Mouse (Mus musculus): ENCODE results near the gene Ezh1.
A peak's percentile ranks its signal among the peaks of the same experiment; 100 is the strongest.

The Ezh1 gene

DNA sequence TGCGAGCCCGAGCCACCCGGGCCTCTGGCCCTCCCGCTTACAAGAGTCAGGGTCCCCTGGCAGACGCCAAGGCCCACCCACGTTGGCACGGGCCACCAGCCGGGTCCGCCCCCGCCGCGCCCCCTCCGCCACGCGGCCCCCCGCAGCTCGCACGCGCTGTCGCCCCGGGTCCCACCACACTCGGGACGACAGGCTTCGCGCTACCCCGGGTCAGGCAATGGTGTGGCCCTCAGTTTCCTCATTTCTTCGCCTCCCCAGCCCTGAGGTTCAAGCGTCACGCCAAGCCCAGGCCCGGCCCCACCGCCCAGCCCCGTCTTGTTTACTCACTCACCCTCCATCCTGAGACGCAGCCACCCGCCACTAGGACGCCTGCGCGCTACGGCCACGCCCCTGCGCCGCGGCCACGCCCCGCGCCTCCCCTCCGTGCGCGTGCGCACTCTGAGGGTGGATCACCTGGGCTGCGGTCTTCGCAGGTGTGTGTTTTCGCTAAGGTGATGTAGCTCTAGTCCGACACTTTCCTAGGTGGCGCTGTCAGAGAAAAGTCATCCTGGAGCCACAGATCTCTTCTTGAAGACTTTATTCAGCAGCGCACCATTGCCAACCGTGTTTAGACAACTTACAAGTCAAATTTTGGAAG lies at the start of gene Ezh1:
TSS of gene Ezh1 (minus strand) at position 399 of the 637 bp plus-strand sequence.
- peak; percentile 89 for DNase-seq (ENCODE audit: low read depth, low spot score)

DNA sequence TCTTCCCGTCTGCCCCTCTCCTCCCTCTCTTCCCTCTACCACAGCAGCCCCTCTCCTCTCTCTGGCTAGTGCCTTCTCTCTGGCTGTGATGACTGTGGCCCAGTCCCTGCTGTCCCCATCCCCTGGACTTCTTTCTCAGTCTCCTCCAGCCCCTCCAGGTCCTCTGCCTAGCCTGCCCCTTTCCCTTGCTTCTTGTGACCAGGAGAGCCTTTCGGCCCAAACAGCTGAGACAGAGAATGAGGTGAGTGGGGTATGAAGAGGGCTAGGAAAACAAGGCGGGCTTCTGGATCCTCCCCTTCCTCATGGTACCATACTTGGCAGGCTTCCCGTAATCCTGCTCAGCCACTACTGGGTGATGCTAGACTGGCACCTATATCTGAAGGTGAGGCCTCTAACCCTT lies 49.0 kb upstream of the Ezh1 start:
- no peak for DNase-seq (ENCODE audit: low read depth, low spot score)

DNA sequence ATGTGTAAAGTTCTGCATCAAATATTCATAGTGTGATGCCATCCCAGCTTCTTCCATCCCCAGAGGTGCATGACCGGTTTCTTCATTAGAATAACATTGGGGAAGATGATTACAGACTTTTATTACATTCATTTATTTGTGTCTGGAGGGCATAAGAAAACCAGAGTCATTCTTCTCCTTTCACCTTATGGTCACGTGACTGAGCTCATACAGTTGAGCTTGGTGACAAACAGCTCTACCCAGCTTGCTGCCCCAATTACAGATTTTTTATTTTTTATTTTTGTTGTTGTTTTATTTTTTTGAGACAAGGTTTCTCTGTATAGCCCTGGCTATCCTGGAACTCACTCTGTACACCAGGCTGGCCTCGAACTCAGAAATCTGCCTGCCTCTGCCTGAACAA lies 46.2 kb upstream of the Ezh1 start:
- no peak for DNase-seq (ENCODE audit: low read depth, low spot score)

DNA sequence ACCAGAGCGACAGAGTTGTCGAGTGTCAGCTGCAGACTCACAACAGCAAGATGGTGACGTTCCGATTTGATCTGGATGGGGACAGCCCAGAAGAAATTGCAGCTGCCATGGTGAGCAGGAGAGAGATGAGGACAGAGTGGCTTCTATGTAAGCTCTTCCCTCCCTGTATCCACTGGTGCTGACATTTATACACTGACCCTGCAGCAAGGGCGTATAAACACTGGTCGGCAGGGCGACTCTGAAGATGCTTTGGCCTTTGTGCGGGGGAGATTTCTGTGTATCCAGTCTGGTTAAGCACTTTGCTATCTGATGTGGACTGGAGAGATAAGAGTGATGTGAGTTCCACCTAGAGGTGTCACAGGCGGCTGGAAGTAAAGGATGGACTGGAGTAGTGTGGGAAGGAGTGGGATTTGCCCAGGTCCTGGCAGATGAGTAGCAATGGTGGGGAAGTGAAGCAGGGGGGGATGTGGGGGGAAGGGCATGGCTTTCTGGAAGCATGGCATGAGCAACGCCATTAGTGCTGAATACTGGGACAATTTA lies 43.4 kb upstream of the Ezh1 start:
- peak; percentile 32 for DNase-seq (ENCODE audit: low read depth, low spot score)

DNA sequence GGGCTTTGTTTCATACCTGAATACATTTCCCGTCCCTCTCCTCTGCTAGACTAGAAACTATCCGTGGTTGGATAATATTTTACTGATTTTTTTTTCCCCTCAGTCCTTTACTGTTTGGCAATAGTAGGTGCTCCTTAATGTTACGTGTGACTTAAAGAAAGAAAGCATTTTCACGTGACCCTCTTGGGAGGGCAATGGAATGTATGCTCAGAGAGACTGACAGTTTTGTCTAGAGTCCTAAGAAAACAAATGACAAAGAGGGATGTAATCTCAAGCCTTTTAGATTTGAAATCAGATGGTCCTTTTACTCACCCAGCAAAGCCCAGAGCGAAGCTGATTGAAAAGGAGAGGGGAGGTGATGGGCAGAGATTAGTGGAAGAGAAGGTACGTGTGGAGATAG lies 39.6 kb upstream of the Ezh1 start:
- no peak for DNase-seq (ENCODE audit: low read depth, low spot score)

DNA sequence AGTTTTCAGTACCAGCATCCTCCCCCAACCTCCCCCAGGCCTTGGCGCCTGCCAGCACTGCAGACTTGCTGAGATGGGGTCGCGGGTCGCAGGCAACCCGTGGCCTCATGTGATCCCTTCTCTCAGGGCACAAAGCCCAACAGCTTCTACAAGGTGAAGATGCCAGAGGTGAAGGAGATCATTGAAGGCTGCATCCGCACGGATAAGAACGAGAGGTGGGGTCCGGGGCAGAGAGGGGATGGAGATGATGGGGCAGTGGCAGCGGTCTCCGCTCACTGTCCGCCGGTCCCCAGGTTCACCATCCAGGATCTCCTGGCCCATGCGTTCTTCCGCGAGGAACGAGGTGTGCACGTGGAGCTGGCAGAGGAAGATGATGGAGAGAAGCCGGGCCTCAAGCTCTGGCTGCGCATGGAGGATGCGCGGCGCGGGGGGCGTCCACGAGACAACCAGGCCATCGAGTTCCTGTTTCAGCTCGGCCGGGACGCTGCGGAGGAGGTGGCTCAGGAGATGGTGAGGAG lies 38.8 kb upstream of the Ezh1 start:
- DNase-seq (ENCODE audit: low read depth, low spot score), result no peak

DNA sequence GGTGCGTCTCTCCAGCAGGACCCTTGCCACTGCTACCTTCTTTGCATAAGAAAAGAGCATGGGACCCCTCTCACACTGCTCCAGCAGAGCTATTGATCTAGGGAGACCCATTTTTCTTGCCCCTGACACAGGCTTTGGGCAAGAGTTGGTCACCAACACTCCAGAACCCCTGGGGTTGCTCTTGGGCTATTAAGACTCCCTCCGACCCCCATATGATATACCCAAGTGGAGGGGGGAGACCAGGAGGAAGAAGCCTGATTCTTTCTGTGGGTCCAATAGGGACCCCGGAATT lies 37.7 kb upstream of the Ezh1 start:
- no peak for DNase-seq (ENCODE audit: low read depth, low spot score)

DNA sequence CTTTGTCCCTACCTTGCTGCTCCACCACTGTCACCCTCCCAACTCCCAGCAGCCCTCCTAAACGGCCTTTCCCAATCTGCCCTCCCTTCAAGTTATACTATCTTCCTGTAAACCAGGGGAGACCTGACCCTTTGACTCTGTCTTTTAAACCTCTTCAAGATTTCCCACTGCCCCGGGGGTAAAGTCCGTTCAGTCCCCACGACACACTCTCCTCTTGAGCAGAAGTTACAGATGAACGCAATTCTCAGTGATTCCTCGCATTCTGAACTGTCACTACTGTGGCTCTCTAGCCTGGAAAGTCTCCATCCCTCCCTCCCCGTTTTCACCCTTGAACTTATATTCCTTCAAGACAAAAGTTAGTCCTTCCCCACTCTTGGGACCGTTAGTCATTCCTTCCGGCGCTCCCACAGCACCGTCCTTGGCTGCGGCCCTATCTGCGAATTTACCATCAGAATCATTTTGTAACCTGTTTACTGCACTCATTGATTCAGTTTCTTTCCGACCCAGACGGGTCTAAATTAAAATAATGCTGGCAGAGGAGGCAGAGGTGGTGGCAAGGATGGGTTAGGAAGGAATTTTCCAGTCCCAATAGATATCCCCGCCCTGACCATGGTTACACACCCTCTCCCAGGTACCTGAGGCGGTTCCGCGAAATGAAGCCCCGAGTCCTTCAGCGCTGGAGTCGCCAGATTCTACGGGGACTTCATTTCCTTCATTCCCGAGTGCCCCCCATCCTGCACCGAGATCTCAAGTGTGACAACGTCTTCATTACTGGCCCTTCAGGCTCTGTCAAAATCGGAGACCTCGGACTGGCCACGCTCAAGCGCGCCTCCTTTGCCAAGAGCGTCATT lies 37.1 kb upstream of the Ezh1 start:
- no peak for DNase-seq (ENCODE audit: low read depth, low spot score)

DNA sequence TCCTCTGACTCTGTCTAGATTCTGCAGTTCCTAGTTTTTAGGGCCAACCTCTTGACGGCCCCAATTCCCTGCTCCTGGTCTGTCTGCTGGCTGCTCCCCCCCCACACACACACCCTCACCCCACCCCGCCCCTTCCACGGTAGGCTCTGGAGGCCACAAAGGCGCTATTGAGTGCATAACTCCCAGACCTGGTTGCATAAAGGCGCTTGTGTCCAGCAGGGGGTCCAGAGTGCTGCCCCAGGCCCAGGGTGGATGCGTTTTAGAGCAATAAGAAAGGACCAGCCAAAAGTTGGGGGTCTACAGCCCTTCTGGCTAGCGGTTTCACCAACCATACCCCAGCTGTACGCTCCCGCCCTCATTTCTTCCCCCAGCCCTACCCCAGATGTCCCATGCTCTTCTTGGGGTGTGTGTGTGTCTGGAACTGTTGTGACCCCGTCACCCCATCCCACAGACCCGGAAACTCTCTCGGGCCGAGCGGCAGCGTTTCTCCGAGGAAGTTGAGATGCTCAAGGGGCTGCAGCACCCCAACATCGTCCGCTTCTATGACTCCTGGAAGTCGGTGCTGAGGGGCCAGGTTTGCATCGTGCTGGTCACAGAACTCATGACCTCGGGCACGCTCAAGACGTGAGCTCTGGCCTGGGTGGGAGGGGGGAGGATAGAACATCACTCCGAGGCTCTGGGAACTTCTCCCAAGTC lies 36.2 kb upstream of the Ezh1 start:
- DNase-seq (ENCODE audit: low read depth, low spot score), result no peak

DNA sequence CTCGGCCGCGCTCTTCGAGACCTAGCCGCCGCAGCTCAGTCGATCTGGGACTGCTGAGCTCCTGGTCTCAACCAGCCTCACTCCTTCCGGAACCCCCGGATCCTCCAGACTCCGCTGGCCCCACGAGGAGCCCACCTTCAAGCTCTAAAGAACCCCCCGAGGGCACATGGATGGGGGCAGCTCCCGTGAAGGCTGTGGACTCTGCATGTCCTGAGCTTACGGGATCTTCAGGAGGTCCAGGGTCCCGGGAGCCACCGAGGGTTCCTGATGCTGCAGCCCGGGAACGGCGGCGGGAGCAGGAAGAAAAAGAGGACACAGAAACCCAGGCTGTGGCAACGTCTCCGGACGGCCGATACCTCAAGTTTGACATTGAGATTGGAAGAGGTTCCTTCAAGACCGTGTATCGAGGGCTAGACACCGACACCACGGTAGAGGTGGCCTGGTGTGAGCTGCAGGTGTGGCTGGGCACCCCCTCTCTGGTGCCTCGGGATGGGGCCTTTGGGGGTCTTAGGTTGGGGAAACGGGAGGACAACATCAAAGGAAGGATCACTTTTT lies 34.6 kb upstream of the Ezh1 start:
- DNase-seq (ENCODE audit: low read depth, low spot score), result no peak

DNA sequence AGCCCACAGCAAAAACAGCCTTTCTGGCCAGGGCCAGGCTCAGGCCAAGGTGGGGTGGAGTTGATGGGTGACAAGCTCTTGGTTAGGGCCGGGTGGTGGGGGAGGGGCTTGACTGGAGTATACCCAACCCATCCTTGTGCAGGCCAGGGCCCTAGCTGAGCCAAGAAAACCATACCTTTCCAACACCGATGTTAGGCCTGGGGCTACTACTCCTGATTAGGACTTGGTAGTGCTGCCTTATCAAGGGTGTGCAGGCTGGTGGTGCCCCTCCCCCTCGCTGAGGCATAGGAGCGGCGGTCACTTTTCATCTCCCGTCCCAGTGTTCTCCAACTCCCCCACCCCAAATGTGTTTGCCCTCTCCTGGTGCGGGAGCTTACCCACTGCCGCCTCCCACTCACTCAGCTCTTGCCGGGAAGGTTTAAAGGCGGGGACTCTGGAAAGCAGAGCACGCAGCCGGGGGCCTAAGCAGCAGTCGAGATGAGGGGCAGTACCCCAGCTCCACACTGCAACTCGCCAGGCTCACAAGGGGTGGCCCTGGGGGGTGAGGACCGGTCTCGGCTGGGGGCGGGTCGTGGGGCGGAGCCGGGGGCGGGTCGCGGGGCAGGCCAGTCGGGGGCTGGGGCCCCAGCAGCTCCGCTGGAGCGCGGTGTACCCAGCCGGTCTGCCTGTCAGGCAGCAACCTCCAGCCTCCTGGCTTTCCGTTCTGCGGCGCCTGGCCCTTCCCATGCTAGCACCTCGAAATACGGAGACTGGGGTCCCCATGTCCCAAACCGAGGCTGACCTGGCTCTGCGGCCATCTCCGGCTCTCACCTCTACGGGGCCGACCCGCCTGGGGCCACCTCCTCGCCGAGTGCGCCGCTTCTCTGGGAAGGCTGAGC lies 33.9 kb upstream of the Ezh1 start, which contains the start of gene Wnk4:
TSS of gene Wnk4 (plus strand) at position 620 of the 878 bp plus-strand sequence.
- peak; percentile 74 for DNase-seq (ENCODE audit: low read depth, low spot score)

DNA sequence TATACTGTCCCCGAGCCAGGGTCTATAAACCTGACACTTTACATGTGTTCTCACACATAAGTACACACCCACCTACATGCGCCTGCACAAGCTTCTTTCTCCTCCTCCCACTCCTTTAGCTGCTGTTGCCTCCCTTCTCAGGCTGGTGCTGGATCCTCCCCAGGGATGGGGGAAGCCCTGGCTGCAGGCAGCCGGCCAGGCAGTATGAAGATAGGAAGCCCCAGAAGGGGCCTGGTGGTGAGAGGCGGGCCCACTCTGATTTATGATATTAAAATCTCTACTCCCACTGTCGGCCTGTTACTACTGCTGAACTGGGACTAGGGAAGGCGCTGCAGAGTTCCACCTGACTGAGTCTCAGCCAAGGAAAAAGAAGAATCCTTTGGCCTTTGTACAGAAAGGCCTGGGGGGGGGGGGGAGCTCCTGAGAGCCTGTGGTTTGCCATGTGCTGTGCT lies 33.0 kb upstream of the Ezh1 start:
- DNase-seq (ENCODE audit: low read depth, low spot score), result no peak

DNA sequence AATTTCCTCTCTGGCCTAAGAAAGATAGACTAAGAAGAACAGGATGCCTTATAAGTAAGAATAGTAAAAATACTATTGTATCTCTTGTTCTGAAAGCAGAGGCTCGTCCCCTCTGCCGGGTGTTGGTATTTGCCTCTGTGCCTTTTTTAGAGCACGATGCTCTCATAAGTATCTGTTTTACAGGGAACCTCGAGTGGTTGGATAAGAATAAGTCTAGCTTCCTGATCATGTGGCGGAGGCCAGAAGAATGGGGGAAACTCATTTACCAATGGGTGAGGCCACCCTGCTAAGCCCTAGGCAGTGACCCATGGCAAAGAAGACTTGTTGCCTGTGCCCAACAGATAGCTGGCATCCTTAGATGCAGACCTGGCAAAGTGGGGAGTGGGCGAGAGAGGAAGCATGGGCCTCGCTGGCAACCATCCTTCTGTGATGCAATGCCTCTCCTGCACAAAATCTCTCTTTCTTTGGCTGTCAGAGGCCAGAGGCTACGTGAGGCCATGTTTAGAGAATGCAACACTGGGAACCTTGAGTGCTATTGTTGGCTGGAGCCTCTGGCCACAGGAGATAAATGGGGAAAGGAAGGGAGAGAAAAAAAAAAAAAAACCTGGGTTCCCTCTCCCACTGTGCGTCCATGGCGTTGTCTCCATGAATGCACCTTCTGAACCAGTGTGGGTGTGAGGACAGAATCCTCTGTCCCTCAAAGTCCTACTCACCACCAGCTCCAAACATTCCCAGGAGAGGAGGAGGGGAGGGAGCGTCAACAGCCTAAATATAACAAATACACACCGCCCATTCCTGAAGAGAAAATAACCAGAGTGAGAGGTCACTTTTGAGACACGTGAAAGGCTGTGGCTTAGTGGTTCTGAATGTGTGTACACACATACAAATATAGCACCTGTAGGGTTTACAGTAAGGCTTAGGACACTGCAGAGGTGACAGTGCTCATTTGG lies 29.8 kb upstream of the Ezh1 start:
- DNase-seq (ENCODE audit: low read depth, low spot score), result no peak

DNA sequence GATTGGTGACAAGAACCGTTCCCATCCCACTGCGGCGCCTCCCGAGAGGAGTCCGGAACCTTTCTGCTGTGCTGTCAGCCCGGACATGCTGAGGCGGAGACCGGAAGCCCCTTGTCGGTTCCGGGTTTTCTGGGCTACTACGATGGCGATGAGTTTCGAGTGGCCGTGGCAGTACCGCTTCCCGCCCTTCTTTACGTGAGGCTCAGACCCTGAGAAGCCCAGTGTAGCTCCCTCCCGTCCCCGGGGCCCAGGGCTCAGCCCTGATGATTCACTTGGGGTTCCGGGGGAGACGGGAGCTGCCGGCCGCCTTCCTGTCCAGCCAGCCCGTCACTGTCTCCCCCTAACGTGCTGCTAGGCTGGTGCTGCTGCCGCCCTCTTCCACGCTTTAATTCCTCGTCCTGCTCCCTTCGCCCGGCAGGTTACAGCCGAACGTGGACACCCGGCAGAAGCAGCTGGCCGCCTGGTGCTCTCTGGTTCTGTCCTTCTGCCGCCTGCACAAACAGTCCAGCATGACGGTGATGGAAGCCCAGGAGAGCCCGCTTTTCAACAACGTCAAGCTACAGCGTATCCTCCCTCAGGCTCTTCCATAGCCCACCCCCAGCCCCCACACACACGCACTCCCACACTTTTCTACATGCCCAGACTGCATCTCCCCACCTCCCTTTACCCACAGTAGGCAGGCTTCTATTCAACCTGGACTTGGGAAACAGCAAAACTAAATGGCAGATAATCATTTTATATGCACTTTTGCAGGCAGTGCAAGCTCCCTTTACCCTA lies 27.5 kb upstream of the Ezh1 start, which contains the start of gene Vps25:
TSS of gene Vps25 (plus strand) at position 95 of the 777 bp plus-strand sequence.
- peak; percentile 91 for DNase-seq (ENCODE audit: low read depth, low spot score)

DNA sequence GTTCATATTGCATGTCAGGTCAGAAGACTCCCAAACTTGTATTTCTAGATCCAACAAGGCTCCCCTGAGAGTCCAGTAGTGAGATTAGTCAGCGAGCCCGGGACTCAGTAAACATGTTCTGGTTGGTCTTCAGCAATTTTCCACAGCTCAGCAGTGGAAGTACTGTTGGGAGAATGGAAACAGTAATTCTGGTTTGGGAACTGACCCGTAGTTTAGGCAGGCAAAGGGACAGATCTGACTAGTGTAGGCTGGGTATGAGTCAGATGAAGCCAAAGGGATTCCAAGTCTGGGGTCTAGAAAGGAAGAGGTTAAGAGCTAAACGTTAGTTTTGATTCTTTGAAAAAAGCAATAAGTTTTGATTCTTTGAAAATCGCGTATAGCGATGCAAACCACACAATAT lies 26.7 kb upstream of the Ezh1 start:
- no peak for DNase-seq (ENCODE audit: low read depth, low spot score)

DNA sequence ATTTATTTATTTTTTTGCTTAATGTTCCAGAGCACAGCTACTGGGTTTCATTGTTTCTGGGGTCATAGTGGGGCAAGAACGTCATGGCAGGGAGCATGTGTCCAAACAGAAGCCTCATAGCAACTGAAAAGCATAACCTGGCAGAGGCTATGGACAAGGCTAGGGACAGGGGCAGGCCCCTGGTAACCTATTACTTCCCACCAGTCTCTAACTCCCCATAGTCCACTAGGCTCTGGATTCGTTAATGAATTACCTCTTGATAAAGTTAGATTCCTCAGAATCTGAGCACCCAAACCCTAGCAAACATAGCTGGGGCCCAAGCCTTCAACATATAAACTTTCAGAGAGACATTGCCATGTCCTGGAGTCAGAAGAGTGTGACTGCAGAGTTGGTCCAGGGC lies 24.8 kb upstream of the Ezh1 start:
- DNase-seq (ENCODE audit: low read depth, low spot score), result no peak

DNA sequence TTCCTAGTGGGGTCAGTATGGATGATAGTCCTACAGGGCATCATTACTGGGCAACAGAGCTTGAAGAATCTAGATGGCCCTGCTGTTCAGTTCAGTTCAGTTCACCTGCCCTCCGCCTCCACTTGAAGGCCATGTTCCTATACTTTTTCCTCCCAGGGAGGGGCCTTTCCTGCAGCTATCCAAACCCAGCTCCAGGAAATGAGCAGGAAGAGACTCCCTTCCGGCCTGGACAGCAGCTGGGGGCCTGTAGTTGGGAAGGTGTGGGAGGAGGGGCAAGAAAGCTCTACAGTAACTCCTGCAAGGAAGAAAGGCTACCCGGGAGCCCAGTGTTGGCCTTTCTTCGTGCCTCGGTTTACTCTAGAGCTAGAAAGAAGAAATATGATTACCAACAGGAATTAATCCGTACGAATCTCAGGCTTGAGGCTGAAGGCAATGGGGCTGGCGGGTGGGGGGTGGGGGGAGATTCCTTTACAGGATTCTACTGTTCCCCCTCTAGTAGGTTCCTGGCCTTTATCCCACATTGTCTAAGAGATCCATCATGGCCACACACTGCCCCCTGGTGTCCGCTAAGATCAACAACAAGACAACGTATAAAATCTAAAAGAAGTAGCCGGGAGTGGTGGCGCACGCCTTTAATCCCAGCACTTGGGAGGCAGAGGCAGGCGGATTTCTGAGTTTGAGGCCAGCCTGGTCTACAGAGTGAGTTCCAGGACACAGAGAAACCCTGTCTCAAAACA lies 22.2 kb upstream of the Ezh1 start:
- peak; percentile 93 for DNase-seq (ENCODE audit: low read depth, low spot score)

DNA sequence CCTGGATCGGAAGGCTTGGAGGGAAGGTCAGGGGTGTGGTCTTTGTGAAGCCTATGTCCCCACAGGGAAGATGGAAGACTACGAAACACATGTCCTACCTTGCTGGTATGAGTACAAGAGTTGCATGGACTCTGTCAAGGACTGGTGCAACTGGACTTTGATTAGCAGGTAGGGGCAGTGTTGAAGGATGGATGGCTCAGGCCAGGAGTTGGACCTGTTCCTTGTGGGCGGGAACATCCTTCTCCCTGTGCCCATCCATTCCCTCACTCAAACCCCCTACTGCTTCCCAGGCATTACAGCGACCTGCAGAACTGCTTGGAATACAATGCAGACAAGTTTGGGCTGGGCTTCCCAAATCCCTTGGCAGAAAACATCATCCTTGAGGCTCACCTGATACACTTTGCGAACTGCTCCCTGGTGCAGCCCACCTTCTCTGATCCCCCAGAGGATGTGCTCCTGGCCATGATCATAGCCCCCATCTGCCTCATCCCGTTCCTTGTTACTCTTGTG lies 21.3 kb upstream of the Ezh1 start:
- no peak for DNase-seq (ENCODE audit: low read depth, low spot score)

Measured in R1 (cell line).